Mouse (Mus musculus) erythroblast, adult 5-6 weeks (primary cell): ENCODE results near the gene Fam129b. TPM values are rescaled to one million over a fixed set of nuclear protein-coding genes. Genes with fewer than 3 reads are reported as not detected.

Experiments used
- ATAC-seq: replicated peaks from 2 replicates; pipeline ENCODE4 v1.8.0; 2016; ENCODE audit warnings: moderate number of reproducible peaks, mild to moderate bottlenecking, moderate TSS enrichment, inconsistent platforms; ENCODE audit not compliant: poor library complexity, low FRiP score, severe bottlenecking
- total RNA-seq, 2 experiments: library from RNA; stranded (forward) in 1 of 2; stranded (reverse) in 1 of 2; fragments of 150-400 nt in 1 of 2; fragments of 200-764, 138-1000 nt in 1 of 2; gene quantifications; 2 replicates each; pipeline versions ENCODE4 v1.2.3 to v1.2.4; 2015 to 2017; ENCODE audit warnings: low replicate concordance in 2 of 2

Gene Fam129b
- total RNA-seq, 2 experiments from 2014 or later, result 5.6 to 5.8 TPM

DNA sequence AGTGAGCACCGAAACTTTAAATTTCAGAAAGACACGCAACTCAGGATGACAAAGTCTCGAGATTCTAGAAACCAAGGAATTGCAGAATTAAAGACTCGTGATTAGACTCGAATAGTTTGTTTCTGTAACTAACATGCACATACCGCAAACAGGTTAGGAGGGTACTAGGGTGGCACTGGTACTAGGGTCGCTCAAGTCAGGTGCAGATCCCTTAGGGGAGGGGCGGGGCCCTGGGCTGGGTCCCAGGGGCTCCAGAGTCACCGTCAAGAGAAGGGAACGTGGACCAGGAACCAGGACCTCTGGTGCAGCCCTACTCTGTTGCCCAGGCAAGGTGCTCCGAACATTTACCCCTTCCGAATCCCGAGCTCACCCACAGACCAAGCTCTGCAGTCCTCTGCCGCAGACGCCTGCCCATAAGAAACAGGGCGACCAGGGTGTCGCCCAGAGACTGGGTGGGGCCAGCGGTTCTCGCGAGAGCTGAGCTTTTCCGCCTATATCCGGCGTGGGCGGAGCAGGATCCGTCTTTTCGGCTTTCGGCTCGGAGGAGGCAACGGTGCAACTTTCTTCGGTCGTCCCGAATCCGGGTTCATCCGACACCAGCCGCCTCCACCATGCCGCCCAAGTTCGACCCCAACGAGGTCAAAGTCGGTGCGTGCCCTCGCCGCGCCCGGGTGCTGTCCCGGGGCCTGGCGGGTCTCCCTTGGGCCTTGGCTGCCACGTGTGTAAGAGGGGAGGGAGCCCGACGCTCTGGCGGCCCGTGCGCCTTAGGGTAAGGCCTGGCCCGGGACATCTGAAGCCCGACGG, 85.5 kb downstream of the Fam129b start, which contains the start of the genes Rpl12 and Lrsam1:
Gene Rpl12 (plus strand): TSS at position 368 of the 804 bp plus-strand sequence.
Gene Lrsam1 (minus strand): TSS at position 423 of the 804 bp plus-strand sequence.
- peak; percentile 95 for ATAC-seq

DNA sequence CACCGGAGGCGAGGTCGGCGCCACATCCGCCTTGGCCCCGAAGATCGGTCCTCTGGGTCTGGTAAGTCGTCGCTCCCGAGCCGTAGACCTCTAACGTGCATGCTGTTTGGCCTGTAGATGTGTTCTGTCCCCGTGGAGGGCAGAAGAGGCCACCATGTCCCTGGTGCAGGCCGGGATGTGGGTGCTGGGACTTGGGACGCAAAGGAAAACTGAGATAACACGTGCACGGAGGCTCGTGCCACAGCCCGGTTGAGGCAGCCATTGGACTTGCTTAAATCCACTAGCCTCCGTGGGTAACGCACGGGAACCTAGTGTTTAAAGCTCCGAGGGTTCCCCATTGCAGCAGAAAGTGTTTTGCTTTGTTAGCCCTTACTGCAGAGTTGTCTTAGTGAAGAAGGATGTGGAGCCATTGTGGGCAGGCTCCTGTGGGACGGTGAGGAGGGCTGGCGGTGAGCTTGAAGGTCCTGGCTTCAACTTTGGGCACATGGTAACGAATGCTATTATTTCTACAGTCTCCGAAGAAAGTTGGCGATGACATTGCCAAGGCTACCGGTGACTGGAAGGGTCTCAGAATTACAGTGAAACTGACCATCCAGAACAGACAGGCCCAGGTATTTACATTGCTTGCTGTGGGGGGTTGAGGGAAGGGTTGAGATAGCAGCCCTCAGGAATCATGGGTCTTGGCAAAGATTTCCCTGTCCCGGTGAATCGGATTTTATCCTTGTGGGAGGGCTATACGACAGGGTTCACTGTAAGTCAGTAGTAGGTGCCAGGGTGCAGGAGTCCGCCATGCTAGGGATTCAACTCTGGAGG, 86.4 kb downstream of the Fam129b start:
- no peak for ATAC-seq

DNA sequence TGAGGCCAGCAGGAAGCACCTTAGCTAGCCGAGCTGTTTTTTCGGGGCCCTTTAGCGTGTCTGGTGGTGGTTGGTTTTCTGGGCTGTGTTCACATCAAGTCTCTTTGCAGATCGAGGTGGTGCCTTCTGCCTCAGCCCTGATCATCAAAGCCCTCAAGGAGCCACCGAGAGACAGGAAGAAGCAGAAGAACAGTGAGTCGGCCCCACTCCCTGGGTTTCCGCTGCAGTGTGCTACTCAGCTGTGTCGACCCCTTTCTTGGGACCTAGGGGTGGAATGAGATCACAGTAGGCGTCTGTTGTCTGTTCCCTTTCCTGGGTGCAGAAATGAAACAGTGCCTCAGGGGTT, 86.9 kb downstream of the Fam129b start:
- no peak for ATAC-seq

DNA sequence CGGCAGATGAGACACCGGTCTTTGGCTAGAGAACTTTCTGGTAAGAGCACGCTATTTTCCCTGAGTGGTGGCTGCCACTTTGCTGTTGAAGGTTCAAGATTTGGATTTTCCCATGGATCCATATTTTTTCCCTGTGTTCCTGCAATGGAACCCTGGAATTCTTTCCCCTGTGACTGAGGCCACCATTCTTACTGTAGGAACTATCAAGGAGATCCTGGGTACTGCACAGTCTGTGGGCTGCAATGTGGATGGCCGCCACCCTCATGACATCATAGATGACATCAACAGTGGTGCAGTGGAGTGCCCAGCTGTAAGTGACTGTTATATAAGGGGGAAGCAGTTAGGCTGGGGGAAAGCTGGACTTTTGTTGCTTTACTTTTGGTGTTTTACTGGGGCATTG, 87.6 kb downstream of the Fam129b start:
- ATAC-seq, result no peak

DNA sequence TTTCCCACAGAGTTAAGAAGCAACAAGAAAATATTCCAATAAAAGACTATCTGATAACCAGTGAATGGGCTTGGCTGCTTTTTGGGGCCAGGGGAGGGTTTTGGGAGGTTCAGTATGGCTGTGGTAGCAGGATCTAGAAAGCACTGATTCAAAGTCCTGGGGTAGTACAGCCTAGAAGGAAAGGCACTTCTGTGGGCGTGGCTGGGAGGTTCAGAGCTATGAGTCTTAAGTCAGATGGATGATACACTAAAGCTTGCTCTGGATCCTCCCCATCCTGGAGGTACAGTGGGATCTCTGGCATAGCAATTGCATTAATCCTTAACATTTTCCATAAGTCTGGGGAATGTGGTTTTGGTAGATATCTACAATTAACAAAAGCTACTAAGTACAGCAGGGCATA, 88.1 kb downstream of the Fam129b start:
- ATAC-seq, result no peak

DNA sequence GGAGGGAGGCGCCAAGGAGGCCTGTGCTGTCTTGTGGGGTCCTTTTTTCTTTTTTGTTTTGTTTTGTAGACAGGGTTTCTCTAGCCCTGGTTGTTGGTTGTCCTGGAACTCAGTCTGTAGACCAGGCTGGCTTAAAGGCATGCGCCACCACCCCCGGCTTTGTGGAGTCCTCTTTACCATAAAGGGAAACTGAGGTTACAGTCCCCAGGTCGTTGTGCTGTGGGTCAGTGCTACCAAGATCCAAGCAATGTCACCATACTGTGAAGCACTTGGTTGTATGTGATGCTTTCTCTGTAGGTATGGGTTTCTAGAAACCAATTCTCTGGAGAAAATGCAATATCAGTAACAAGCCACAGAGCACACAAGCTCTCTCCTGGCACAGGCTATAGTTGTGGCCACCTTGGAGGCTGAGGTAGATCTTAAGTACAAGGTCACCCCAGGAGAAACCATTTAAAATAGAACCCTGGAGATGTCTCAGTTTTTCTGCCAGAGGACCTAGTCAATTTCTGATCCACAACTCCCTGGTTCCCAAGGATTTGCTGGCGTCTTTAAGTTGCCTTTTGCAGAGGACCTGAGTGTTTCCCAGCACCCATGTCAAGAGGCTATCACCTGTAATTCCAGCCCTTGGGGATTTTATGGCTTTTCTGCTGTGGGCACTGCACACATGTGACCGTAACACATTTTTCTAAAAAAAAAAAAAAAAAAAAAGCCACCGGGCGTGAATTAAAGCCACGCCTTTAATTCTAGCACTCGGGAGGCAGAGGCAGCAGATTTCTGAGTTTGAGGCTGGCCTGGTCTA, 88.9 kb downstream of the Fam129b start:
- ATAC-seq, result no peak

DNA sequence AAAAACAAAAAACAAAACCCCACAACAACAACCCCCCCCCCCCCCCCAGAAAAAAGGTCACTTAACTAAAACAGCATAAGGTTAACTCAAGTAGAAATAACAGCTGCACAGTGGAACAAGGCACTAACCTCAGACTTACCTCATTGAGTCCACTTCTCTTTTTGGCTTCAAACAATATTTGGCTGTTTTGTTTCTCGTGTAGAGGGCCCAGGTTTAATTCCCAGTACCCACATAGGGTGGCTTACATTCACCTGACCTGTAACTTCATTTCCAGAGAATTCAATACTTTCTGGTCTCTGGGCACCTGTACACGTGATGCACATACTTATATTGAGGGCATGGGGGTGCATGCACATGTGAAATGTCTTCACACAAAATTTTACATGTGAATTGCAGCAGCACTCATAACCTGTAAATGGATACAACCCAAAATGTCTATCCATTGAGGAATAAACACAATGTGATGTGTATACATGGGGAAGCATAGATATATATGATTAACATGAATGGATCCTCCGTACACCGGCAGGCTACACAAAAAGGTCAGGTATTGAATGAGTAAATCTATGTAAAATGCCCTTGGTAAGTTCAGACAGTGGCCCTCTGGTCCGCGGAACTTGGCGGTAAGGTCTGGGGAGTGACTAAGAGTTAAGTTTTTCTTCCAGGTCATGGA, 89.7 kb downstream of the Fam129b start:
- ATAC-seq, result no peak

DNA sequence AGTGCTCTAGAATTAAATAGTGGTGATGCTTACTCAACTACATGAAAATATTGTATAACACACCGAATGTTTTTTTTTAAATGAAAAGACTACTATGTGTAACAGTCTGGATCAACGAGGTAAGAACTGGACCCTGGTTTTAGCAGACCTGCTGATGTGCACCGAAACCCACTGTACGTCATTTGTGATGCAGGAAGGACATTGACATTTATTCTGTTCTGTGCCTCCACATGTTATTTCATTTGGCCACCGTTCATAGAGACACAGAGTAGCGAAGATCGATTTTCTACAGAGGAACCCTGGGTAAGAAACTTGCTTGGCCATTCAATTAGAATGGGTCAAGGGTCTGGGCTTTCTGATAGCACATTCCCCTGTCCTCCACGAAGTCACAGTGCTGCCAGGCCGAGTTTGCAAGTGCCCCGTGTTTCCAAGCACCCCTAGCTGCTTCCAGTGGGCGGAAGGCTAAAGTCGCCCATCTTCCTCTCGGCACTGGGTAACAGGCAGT, 90.3 kb downstream of the Fam129b start:
- ATAC-seq, result no peak

DNA sequence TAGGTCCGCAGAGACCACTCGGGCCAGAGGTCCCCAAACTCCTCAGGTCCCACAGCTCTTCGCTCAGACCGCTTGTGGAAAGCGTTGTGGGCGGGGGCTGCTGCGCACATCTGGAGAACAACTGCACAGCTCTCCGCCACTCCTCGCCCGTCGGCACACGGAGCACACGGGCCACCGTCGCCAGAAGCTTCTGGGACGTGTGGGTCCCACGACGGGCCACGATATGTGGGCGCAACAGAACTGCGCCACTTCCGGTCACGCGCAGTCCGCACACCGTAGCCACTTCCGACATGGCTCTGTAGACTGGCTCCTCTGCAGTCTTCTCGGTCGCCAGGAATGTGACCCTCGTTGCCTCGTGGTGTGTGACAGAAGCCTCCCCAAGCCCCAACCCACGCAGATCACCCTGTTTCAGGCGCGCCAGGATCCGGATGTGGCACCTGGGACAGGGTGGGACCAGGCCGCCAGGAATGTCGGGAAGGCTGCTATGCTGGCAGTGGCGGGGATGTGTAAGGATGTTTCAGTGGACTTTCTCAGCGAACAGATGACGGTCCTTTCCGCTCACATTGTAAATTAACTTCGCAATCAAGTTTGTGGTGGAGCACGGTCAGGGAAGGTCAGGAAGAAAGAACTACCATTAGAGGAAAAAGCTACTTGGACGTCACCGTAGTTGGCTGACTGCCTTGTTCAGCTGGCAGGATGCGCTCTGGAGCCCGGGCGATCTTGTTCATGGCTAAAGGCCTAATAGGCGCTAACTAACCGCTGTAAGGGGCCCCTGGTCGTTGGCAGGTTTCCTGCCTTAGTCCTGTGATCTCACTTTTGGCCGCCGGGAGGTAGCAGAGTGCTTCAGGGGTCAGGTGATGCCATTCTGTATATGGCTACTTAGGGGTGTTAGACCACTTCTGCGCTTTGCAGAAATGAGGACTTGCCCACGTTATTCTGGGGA, 91.0 kb downstream of the Fam129b start:
- ATAC-seq, result peak; percentile 84

DNA sequence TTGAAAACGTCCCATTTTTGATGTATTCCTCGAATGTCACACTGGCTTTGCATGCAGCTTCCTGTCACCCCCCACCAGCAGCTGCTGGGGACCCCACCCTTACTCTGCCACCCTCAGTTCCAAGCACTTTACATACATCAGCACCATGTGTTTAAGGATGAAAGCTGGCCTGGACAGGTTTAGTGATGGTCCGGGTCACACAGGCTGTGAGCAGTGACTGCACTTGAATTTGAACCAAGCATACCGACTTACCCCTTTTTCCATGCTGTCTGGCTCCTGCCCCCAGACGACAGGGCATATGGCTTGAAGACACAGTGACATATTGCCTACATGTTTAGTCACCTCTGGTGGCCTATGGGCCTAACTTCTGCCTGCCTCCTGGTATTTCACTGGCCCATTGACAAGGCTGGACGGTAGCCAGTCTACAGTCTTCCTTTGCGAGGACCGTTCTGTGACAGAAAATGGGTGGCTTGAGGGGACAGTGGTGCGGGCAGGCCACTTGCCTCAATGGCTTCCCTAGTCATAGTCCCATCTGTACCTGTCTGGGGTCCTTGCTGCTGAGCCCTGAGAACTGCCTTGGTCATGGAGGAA, 92.2 kb downstream of the Fam129b start:
- ATAC-seq, result no peak

DNA sequence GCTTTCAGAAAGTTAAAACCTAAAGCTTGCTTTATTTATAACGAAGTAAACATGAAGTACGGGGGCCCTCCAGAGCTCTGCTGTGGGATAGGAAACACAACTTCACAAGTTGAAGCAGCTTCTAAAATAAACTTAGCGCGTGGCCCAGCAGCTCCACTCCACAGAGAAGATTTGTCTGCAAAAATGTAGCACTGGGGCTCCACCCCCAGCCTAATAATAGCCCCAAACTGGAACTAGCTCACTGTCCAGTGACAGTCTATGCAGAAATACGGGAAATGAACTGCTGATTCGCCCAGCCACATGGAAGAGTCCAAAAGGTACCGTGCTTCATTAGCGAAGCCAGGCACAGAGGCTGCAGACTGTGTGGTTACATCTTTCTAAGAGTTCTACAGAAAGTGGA, 93.4 kb downstream of the Fam129b start:
- no peak for ATAC-seq

DNA sequence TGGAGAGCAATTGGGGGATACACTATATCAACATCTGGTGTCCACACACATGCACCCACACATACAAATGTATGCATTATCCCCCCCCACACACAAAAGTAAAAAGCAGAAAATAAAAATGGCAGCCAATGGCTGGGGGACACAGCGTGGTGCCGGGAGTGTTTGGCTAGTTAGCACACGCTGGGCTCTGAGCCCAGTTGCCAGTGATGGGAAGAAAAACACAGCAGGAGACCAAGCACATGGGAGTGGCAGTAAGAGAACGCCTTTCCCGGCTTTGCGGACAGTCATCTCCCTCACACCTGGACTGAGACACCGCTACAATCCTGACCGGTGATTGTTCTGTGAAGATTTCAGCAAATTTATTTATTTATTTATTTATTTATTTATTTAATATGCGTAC, 95.3 kb downstream of the Fam129b start:
- no peak for ATAC-seq

DNA sequence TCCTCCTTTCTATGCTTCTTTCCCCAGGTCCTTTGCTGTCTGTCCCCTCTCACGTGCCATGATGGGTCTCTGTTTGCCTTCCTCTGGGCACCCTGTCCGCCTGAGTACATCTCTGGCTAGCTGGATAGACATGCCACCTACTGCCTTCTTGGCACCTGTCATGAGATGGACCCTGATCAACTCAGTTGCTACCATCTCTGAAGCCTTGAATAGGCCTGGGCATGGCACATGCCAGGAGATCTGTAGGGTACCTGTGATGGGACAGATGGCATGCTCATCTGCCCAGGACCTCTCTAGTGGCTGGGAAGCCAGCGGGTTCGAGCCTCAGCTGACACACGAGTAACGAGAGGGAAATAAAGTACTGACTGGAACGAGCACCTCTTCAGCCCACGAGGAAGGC, 98.3 kb downstream of the Fam129b start:
- no peak for ATAC-seq

Other genes with a start within 250 kb of the Fam129b start
- gene Eng, start 229.5 kb upstream of the Fam129b start, total RNA-seq (2015; ENCODE audit: low replicate concordance), result 4.0 and 6.7 TPM in 2 replicates
- 1.5 and 3.2 TPM in 2 replicates for gene Eng, start 229.5 kb upstream of the Fam129b start, total RNA-seq (2017; ENCODE audit: low replicate concordance)
- 1.3 and 4.0 TPM in 2 replicates for gene Fpgs, start 172.0 kb upstream of the Fam129b start, total RNA-seq (2015; ENCODE audit: low replicate concordance)
- gene Fpgs, start 172.0 kb upstream of the Fam129b start, total RNA-seq (2017; ENCODE audit: low replicate concordance), result 2.1 and 6.6 TPM in 2 replicates
- gene Cdk9, start 163.0 kb upstream of the Fam129b start, total RNA-seq (2015; ENCODE audit: low replicate concordance), result 15.0 and 25.9 TPM in 2 replicates
- gene Cdk9, start 163.0 kb upstream of the Fam129b start, total RNA-seq (2017; ENCODE audit: low replicate concordance), result 18.1 and 19.5 TPM in 2 replicates
- 15.4 and 23.2 TPM in 2 replicates for gene Sh2d3c, start 155.1 kb upstream of the Fam129b start, total RNA-seq (2015; ENCODE audit: low replicate concordance)
- gene Sh2d3c, start 155.1 kb upstream of the Fam129b start, total RNA-seq (2017; ENCODE audit: low replicate concordance), result 5.2 and 6.4 TPM in 2 replicates
- not detected in 2 replicates for gene 6330409D20Rik, start 135.1 kb upstream of the Fam129b start, total RNA-seq (2015; ENCODE audit: low replicate concordance)
- not detected in 2 replicates for gene 6330409D20Rik, start 135.1 kb upstream of the Fam129b start, total RNA-seq (2017; ENCODE audit: low replicate concordance)
- gene Tor2a, start 118.9 kb upstream of the Fam129b start, total RNA-seq (2015; ENCODE audit: low replicate concordance), result 10.4 and 11.3 TPM in 2 replicates
- 4.7 and 8.8 TPM in 2 replicates for gene Tor2a, start 118.9 kb upstream of the Fam129b start, total RNA-seq (2017; ENCODE audit: low replicate concordance)
- not detected in 2 replicates for gene Ttc16, start 100.5 kb upstream of the Fam129b start, total RNA-seq (2015; ENCODE audit: low replicate concordance)
- gene Ttc16, start 100.5 kb upstream of the Fam129b start, total RNA-seq (2017; ENCODE audit: low replicate concordance), result not detected in 2 replicates
- gene Ptrh1, start 100.3 kb upstream of the Fam129b start, total RNA-seq (2015; ENCODE audit: low replicate concordance), result 2.5 TPM in 1 of 2 replicates, not detected in the other
- gene Ptrh1, start 100.3 kb upstream of the Fam129b start, total RNA-seq (2017; ENCODE audit: low replicate concordance), result not detected in 2 replicates
- gene Cfap157, start 91.7 kb upstream of the Fam129b start, total RNA-seq (2015; ENCODE audit: low replicate concordance), result not detected in 2 replicates
- not detected in 2 replicates for gene Cfap157, start 91.7 kb upstream of the Fam129b start, total RNA-seq (2017; ENCODE audit: low replicate concordance)
- gene Stxbp1, start 28.9 kb upstream of the Fam129b start, total RNA-seq (2015; ENCODE audit: low replicate concordance), result 0.96 and 1.3 TPM in 2 replicates
- gene Stxbp1, start 28.9 kb upstream of the Fam129b start, total RNA-seq (2017; ENCODE audit: low replicate concordance), result 0.34 and 0.56 TPM in 2 replicates
- 305 and 430 TPM in 2 replicates for gene Rpl12, start 85.4 kb downstream of the Fam129b start, total RNA-seq (2015; ENCODE audit: low replicate concordance)
- gene Rpl12, start 85.4 kb downstream of the Fam129b start, total RNA-seq (2017; ENCODE audit: low replicate concordance), result 287 and 320 TPM in 2 replicates
- 3.1 and 6.5 TPM in 2 replicates for gene Lrsam1, start 85.5 kb downstream of the Fam129b start, total RNA-seq (2015; ENCODE audit: low replicate concordance)
- 1.7 and 3.5 TPM in 2 replicates for gene Lrsam1, start 85.5 kb downstream of the Fam129b start, total RNA-seq (2017; ENCODE audit: low replicate concordance)
- gene Slc2a8, start 106.0 kb downstream of the Fam129b start, total RNA-seq (2015; ENCODE audit: low replicate concordance), result 1.2 and 2.3 TPM in 2 replicates
- gene Slc2a8, start 106.0 kb downstream of the Fam129b start, total RNA-seq (2017; ENCODE audit: low replicate concordance), result 0.34 and 0.98 TPM in 2 replicates